Mouse (Mus musculus): ENCODE results near the gene Cyp26b1.

DNA sequence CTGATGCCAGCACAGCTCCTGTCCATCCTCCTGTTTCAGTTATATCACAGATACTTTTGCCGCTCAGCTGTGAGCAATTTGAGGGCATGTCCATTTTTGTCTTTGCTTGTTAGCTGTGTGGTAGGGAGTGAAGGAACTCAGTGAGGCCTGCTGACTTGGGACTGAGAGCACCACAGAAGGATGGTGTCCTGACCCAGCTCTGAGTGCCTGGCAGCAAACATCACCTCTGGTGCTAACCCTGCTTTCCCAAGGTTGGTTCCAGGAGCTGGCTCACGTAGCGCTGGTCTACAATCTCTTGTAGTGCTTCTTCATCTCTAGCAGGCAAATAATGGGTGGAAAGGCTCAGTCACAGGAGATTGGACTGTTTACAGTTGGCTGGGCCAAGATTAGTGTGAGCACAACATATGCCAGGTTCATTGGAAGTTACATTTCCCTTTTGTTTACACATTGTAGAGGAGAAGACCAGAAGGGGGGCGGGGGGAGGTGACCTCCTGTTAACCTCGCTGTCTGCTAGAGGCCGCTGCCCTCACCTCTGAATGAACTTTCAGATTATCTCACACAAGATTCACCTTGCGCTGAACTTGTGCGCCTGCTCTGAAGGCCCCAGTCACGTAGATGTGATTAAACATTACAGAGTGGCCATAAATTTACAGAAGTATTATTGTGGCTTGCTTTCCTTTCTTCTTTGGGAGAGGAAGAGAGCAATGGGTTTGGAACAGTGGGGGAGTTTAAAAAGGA is 46.8 kb upstream of the Cyp26b1 start:
- no peak for TF ChIP-seq CTCF (IDR thresholded peaks at IDR 0.05; ENCODE audit: control insufficient read depth, insufficient read depth, low read length)
- no peak for TF ChIP-seq POLR2A (IDR thresholded peaks at IDR 0.05; ENCODE audit: borderline replicate concordance, control insufficient read depth, low read depth, low read length)
